ENCODE assay signal across 35 mouse cellular contexts in genomic region chr17:67301367-67301766, GRCm38 (mm10). TPM values are rescaled to one million over a fixed set of nuclear protein-coding genes. Genes with fewer than 3 reads are reported as not detected.
"Had no signal": no experiment of that assay in that cellular context is flagged by ENCODE, and none has a peak within 500 bp of the region (broad histone marks: within the 10 kb centered on the region; RNA-seq: fewer than 3 reads in every experiment).

No protein-coding gene starts in this region.

- H3K4me2 ChIP-seq: heart, embryonic 11.5 days; heart, embryonic 13.5 days; heart, embryonic 15.5 days; hindbrain, embryonic 12.5 days; hindbrain, embryonic 13.5 days; hindbrain, embryonic 14.5 days; hindbrain, embryonic 15.5 days; intestine, embryonic 15.5 days; kidney, embryonic 15.5 days had no signal

- H3K4me3 ChIP-seq: heart, embryonic 13.5 days; heart, embryonic 15.5 days; hindbrain, embryonic 10.5 days; hindbrain, embryonic 12.5 days; hindbrain, embryonic 13.5 days; hindbrain, embryonic 15.5 days; intestine, embryonic 15.5 days; kidney, embryonic 15.5 days; layer of hippocampus, adult 2 months; left cerebral cortex, adult 2 months had no signal

- H3K27me3 ChIP-seq: heart, embryonic 13.5 days; heart, embryonic 15.5 days; hindbrain, embryonic 12.5 days; hindbrain, embryonic 13.5 days; hindbrain, embryonic 15.5 days; intestine, embryonic 15.5 days; kidney, embryonic 15.5 days had no signal

- H3K9me3 ChIP-seq: heart, embryonic 13.5 days; heart, embryonic 15.5 days; hindbrain, embryonic 10.5 days; hindbrain, embryonic 12.5 days; hindbrain, embryonic 13.5 days; hindbrain, embryonic 15.5 days; intestine, embryonic 15.5 days; kidney, embryonic 15.5 days had no signal

- DNase-seq: heart, postnatal 10 days; heart, postnatal 14 days; heart, postnatal 36 days; heart, postnatal 4 days; kidney, adult 11 months; kidney, adult 18-20 months; kidney, adult 2 months; kidney, adult 8-10 months; kidney, adult 9 months; kidney, postnatal 10 days; kidney, postnatal 14 days; kidney, postnatal 25 days; kidney, postnatal 36 days; kidney, postnatal 4 days; layer of hippocampus, adult 9-11 months; layer of hippocampus, postnatal 36 days had no signal

- ATAC-seq: hindbrain, embryonic 16.5 days; hindbrain, postnatal 0 days; inflammation-experienced regulatory T-cells, adult 6 months; intestine, embryonic 15.5 days; intestine, embryonic 16.5 days; intestine, postnatal 0 days had no signal

- H3K27ac ChIP-seq: heart, embryonic 13.5 days; heart, embryonic 15.5 days; hindbrain, embryonic 10.5 days; hindbrain, embryonic 12.5 days; hindbrain, embryonic 13.5 days; hindbrain, embryonic 14.5 days; hindbrain, embryonic 15.5 days; hindbrain, postnatal 0 days; intestine, embryonic 15.5 days; kidney, embryonic 15.5 days; kidney, postnatal 0 days; layer of hippocampus, adult 2 months; left cerebral cortex, adult 2 months had no signal

- H3K36me3 ChIP-seq: heart, embryonic 13.5 days; heart, embryonic 15.5 days; hindbrain, embryonic 10.5 days; hindbrain, embryonic 12.5 days; hindbrain, embryonic 13.5 days; hindbrain, embryonic 15.5 days; intestine, embryonic 15.5 days; kidney, embryonic 15.5 days had no signal

- H3K9ac ChIP-seq: heart, embryonic 13.5 days; heart, embryonic 15.5 days; hindbrain, embryonic 12.5 days; hindbrain, embryonic 13.5 days; hindbrain, embryonic 14.5 days; hindbrain, embryonic 15.5 days; intestine, embryonic 15.5 days; kidney, embryonic 15.5 days had no signal

- H3K4me1 ChIP-seq: hindbrain, embryonic 10.5 days had no signal

RNA-seq across cellular contexts. Expression of gene Ptprm, which starts 52.9 kb away (rescaled TPM):
- total RNA-seq: hematopoietic stem cell, adult 5-6 weeks had no signal
- polyA plus RNA-seq: inflammation-experienced regulatory T-cells, adult 6 months had no signal
